Mouse (Mus musculus): ENCODE results near the gene Zscan4-ps2.
"Not testable (repeated sequence)": the region's sequence is repeated elsewhere in the genome, so short reads cannot be mapped to it uniquely, and the experiment has no call there.

Gene Zscan4-ps2

DNA sequence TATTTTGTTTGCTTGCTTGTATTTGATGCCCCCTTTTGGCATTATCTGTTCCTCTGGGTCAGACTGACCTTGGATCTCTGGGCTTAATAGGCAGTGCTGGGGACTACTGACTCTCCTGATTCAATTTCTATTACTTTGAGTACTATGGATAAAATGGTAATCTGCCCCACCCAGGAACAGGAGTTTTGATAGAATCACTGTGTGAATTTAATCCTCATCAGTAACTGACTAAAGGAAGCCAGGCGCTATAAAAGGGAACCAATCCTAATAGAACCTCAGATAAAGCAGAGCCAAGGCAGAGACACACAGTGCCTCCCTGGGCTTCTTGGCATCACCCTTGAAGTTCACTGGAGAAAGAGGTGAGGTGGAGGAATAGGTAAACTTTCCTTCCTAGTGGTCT is at the start of gene Zscan4-ps2:
Zscan4-ps2 (plus strand) TSS at position 301 of the 400 bp plus-strand sequence.
- not testable (repeated sequence) for DNase-seq (ENCODE audit: extremely low spot score, low spot score)
